Mouse (Mus musculus) bone marrow macrophage, adult 2 months (primary cell): ENCODE measurements around the gene M6pr.

Experiments used
- CTCF ChIP-seq: IDR thresholded peaks from 2 replicates; pipeline ENCODE4 v1.5.1; 2012; ENCODE audit warnings: low read depth, mild to moderate bottlenecking, low read length, moderate library complexity
- POLR2A ChIP-seq: IDR thresholded peaks from 2 replicates; pipeline ENCODE4 v1.6.1; 2012; ENCODE audit warnings: mild to moderate bottlenecking, low read depth, low read length, borderline replicate concordance

DNA sequence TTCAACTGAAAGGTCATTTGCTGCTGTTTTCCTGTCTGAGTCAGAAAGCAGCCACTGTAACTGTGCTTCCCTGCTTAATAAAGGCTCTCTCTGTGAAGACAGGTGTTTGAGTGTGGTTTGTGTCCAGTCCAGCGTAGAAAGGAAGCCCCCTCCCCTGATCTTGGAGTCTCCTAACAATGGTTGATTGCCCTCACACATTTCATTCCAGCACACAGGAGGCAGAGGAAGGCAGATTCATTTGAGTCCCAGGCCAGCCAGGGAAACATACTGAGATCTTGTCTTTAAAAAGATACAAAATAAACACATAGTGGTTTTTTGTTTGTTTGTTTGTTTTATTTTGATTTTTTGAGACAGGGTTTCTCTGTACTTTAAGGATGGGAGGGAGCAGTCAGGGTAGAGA, 6.4 kb upstream of the M6pr start:
- TF ChIP-seq CTCF, result no peak
- TF ChIP-seq POLR2A, result no peak
